In genomic region chr2:141862531-141863265, GRCm38 (mm10) we compare ENCODE assay signal across 12 mouse cellular contexts.
"Had no signal": no experiment of that assay in that cellular context is flagged by ENCODE, and none has a peak within 500 bp of the region (broad histone marks: within the 10 kb centered on the region; RNA-seq: fewer than 3 reads in every experiment).

No protein-coding gene starts in this region.

- H3K4me1 ChIP-seq: liver, embryonic 13.5 days had no signal

- H3K4me2 ChIP-seq: kidney, embryonic 15.5 days; limb, embryonic 12.5 days; liver, embryonic 13.5 days; neural tube, embryonic 13.5 days had no signal

- H3K27ac ChIP-seq: kidney, embryonic 15.5 days; limb, embryonic 12.5 days; liver, embryonic 13.5 days; neural tube, embryonic 13.5 days; stomach, postnatal 0 days had no signal

- ATAC-seq: intestine, embryonic 16.5 days had no signal

- H3K27me3 ChIP-seq: kidney, embryonic 15.5 days; limb, embryonic 12.5 days; liver, embryonic 13.5 days; neural tube, embryonic 13.5 days had no signal

- H3K4me3 ChIP-seq: kidney, embryonic 15.5 days; limb, embryonic 12.5 days; liver, embryonic 13.5 days; neural tube, embryonic 13.5 days had no signal

- H3K9ac ChIP-seq: kidney, embryonic 15.5 days; limb, embryonic 12.5 days; liver, embryonic 13.5 days; neural tube, embryonic 13.5 days had no signal

- H3K9me3 ChIP-seq: kidney, embryonic 15.5 days; limb, embryonic 12.5 days; liver, embryonic 13.5 days; neural tube, embryonic 13.5 days had no signal

- H3K36me3 ChIP-seq: kidney, embryonic 15.5 days; limb, embryonic 12.5 days; liver, embryonic 13.5 days; neural tube, embryonic 13.5 days had no signal

- DNase-seq: kidney, adult 2 months; kidney, postnatal 14 days; liver; liver, embryonic 13.5 days; lung, adult 18-20 months; thymus, adult 18-20 months; thymus, postnatal 14 days had no signal
